Mouse (Mus musculus): ENCODE measurements around the gene H2afy2. TPM values are rescaled to one million over a fixed set of nuclear protein-coding genes. Genes with fewer than 3 reads are reported as not detected.

The H2afy2 gene
- total and polyA plus RNA-seq, 2 experiments from 2014 or later = 90.4 to 162 TPM

- Histone ChIP-seq H3K4me3 (ENCODE audit: low read length) (no peak overlapping the region), H3K27me3 (ENCODE audit: insufficient read depth, low read length) (no peaks in the 10 kb centered on the region), H3K9me3 (ENCODE audit: low read length) (no peaks in the 10 kb centered on the region), H3K9ac (replicated peaks; ENCODE audit: low read length) (no peak overlapping the region), H3K36me3 (ENCODE audit: insufficient read depth, low read length) (no peaks in the 10 kb centered on the region), H3K4me2 (ENCODE audit: low read depth, low read length) (no peak overlapping the region), H3K27ac (no peak overlapping the region), H3K4me1 (ENCODE audit: insufficient read depth, low read length) (peaks cover 9% of the 10 kb centered on the region; the same call in 1 of the 2 replicates)
- no peak for ATAC-seq
- 93% methylated on average over 12 of the region's 12 CpGs for WGBS
- TF ChIP-seq CTCF (IDR thresholded peaks at IDR 0.05; ENCODE audit: low read depth) = no peak
- no peak for DNase-seq (ENCODE audit: low spot score)
Measured at GRCm38 (mm10) chr10:61717406-61718296, 66.3 kb downstream of the H2afy2 start.

DNA sequence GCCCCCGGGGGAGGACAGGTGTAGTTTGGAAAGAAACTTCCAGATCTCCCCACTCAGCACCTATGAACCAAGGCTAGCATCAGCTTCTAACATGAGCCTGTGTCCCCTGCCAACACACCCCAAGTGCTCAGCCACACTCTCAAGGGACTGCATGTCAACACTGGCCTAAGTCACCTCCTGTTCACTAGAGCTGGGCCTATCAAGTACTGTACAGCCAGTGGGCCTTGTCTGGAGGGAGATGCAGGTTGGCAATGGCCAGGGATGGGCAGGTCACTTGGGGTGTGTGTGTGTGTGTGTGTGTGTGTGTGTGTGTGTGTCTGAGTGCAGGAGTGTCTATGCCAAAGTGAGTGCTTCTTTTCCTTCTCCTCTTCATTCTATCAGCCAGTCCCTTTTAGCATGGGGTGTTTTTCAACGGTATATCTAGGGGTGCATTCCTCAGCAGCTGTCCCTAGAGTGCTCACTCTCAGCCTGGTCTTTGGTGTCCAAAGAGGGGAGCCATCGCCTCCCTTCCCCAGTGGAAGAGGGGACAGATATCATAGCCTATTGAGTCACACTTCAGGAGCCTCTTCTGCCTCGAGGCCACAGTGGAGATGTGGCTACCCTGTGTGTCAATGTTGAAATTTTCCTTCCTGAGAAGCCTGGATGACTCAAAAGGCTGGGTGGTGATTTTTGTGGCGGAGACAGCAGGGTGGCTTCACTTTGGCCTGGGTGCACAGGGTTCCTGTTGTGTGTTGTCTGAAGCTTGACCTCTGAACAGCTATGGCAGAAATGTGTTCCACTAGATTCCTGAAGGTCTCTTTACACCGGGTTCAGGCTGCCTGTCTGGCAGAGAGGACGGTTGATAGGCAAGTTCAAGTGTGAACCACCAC, 67.7 kb downstream of the H2afy2 start:
- no peak overlapping the region for H3K27ac ChIP-seq
- no peaks in the 10 kb centered on the region for H3K36me3 ChIP-seq (ENCODE audit: insufficient read depth, low read length)
- no peaks in the 10 kb centered on the region for H3K27me3 ChIP-seq (ENCODE audit: insufficient read depth, low read length)
- H3K9me3 ChIP-seq (ENCODE audit: low read length) = no peaks in the 10 kb centered on the region
- no peak overlapping the region for H3K9ac ChIP-seq (replicated peaks; ENCODE audit: low read length)
- no peak for DNase-seq (ENCODE audit: low spot score)
- peak overlapping the region; percentile 53 for H3K4me3 ChIP-seq (ENCODE audit: low read length)
- ATAC-seq = no peak; the same call in 1 of the 2 replicates
- TF ChIP-seq CTCF (IDR thresholded peaks at IDR 0.05; ENCODE audit: low read depth) = no peak
- H3K4me2 ChIP-seq (ENCODE audit: low read depth, low read length) = peak overlapping the region; percentile 92
- H3K4me1 ChIP-seq (ENCODE audit: insufficient read depth, low read length) = peaks cover 9% of the 10 kb centered on the region; the same call in 1 of the 2 replicates
- WGBS = 77% methylated on average over 7 of the region's 7 CpGs

DNA sequence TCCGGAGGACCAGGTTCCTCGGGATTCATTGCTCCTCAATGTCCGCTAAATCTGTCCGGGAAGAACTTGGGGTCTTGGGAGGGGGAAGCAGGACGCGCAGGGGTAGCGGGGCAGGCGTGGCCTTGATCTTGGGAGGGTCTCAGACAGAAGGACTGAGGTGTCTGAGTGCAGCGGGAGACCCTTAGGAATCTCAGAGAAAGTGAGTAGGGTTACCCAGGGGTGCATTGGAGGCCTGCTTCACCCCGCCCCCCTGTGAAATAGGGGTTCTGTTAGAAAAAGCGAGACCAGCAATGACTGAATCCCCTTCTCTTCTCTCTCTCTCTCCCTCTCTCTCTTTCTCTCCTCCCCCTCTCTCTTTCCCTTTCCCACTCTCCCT, 68.5 kb downstream of the H2afy2 start:
- Histone ChIP-seq H3K4me2 (ENCODE audit: low read depth, low read length) (peak overlapping the region; percentile 92), H3K27ac (no peak overlapping the region), H3K4me1 (ENCODE audit: insufficient read depth, low read length) (peaks cover 9% of the 10 kb centered on the region; the same call in 1 of the 2 replicates), H3K36me3 (ENCODE audit: insufficient read depth, low read length) (no peaks in the 10 kb centered on the region), H3K9me3 (ENCODE audit: low read length) (no peaks in the 10 kb centered on the region), H3K9ac (replicated peaks; ENCODE audit: low read length) (peak overlapping the region; percentile 55), H3K4me3 (ENCODE audit: low read length) (peak overlapping the region; percentile 53), H3K27me3 (ENCODE audit: insufficient read depth, low read length) (no peaks in the 10 kb centered on the region)
- ATAC-seq (peak; percentile 55), DNase-seq (ENCODE audit: low spot score) (no peak)
- no peak for TF ChIP-seq CTCF (IDR thresholded peaks at IDR 0.05; ENCODE audit: low read depth)
- WGBS = under 1% methylated on average over 10 of the region's 11 CpGs

GRCm38 (mm10) chr10:61714771-61715461, 69.0 kb downstream of the H2afy2 start, which contains the start of gene Aifm2:
Aifm2 (plus strand) TSS chr10:61715263.
- Histone ChIP-seq H3K4me2 (ENCODE audit: low read depth, low read length) (peak within 1 kb of the TSS; percentile 92), H3K36me3 (ENCODE audit: insufficient read depth, low read length) (no peaks in the 10 kb centered on the region), H3K27ac (no peak within 1 kb of the TSS), H3K9ac (replicated peaks; ENCODE audit: low read length) (peak within 1 kb of the TSS; percentile 55), H3K4me1 (ENCODE audit: insufficient read depth, low read length) (peaks cover 9% of the 10 kb centered on the region; the same call in 1 of the 2 replicates), H3K9me3 (ENCODE audit: low read length) (no peaks in the 10 kb centered on the region), H3K4me3 (ENCODE audit: low read length) (peak within 1 kb of the TSS; percentile 53), H3K27me3 (ENCODE audit: insufficient read depth, low read length) (no peaks in the 10 kb centered on the region)
- 13% methylated on average over 29 of the region's 36 CpGs for WGBS
- TF ChIP-seq CTCF (IDR thresholded peaks at IDR 0.05; ENCODE audit: low read depth) = no peak
- peak; percentile 60 for DNase-seq (ENCODE audit: low spot score)
- ATAC-seq = peak; percentile 85

- H3K27me3 ChIP-seq (ENCODE audit: insufficient read depth, low read length) = no peaks in the 10 kb centered on the region
- no peak overlapping the region; the same call in 1 of the 2 replicates for H3K9ac ChIP-seq (replicated peaks; ENCODE audit: low read length)
- no peak for ATAC-seq
- no peak for DNase-seq (ENCODE audit: low spot score)
- no peak overlapping the region for H3K4me2 ChIP-seq (ENCODE audit: low read depth, low read length)
- no peaks in the 10 kb centered on the region for H3K36me3 ChIP-seq (ENCODE audit: insufficient read depth, low read length)
- H3K4me1 ChIP-seq (ENCODE audit: insufficient read depth, low read length) = peaks cover 9% of the 10 kb centered on the region; the same call in 1 of the 2 replicates
- no peak for TF ChIP-seq CTCF (IDR thresholded peaks at IDR 0.05; ENCODE audit: low read depth)
- H3K9me3 ChIP-seq (ENCODE audit: low read length) = no peaks in the 10 kb centered on the region
- WGBS = 89% methylated on average over 4 of the region's 4 CpGs
- H3K4me3 ChIP-seq (ENCODE audit: low read length) = no peak overlapping the region
- H3K27ac ChIP-seq = no peak overlapping the region
Measured at GRCm38 (mm10) chr10:61714146-61714545, 69.8 kb downstream of the H2afy2 start.

GRCm38 (mm10) chr10:61713601-61714000, 70.3 kb downstream of the H2afy2 start:
- H3K9ac ChIP-seq (replicated peaks; ENCODE audit: low read length) = no peak overlapping the region
- no peak for TF ChIP-seq CTCF (IDR thresholded peaks at IDR 0.05; ENCODE audit: low read depth)
- no peaks in the 10 kb centered on the region for H3K36me3 ChIP-seq (ENCODE audit: insufficient read depth, low read length)
- DNase-seq (ENCODE audit: low spot score) = no peak
- no peaks in the 10 kb centered on the region for H3K27me3 ChIP-seq (ENCODE audit: insufficient read depth, low read length)
- no peak overlapping the region for H3K4me3 ChIP-seq (ENCODE audit: low read length)
- peaks cover 9% of the 10 kb centered on the region; the same call in 1 of the 2 replicates for H3K4me1 ChIP-seq (ENCODE audit: insufficient read depth, low read length)
- 70% methylated on average over 3 of the region's 3 CpGs for WGBS
- H3K4me2 ChIP-seq (ENCODE audit: low read depth, low read length) = no peak overlapping the region
- no peak overlapping the region for H3K27ac ChIP-seq
- no peaks in the 10 kb centered on the region for H3K9me3 ChIP-seq (ENCODE audit: low read length)
- no peak for ATAC-seq
